Mouse (Mus musculus) forebrain, embryonic 12.5 days (tissue): ENCODE measurements around the gene Coro2b. TPM values are rescaled to one million over a fixed set of nuclear protein-coding genes. Genes with fewer than 3 reads are reported as not detected.

Experiments used
- ATAC-seq: fragments of 200-750 bp; cut with Nextera tagmentation; 2 replicates; pipeline ENCODE4 v1.8.0; 2017; ENCODE audit warnings: moderate TSS enrichment; ENCODE audit not compliant: low FRiP score
- H3K27ac ChIP-seq: fragments of 300-500 bp; sonication (generic); 2 replicates; pipeline ENCODE4 v1.5.1; 2016; ENCODE audit warnings: mild to moderate bottlenecking
- H3K27me3 ChIP-seq: fragments of 300-500 bp; sonication (generic); 2 replicates; pipeline ENCODE4 v1.6.1; 2016; ENCODE audit warnings: mild to moderate bottlenecking
- H3K36me3 ChIP-seq: fragments of 300-500 bp; sonication (generic); replicated peaks from 2 replicates; pipeline ENCODE4 v1.6.1; 2016; ENCODE audit warnings: mild to moderate bottlenecking
- H3K4me1 ChIP-seq: fragments of 300-500 bp; sonication (generic); 2 replicates; pipeline ENCODE4 v1.6.1; 2016
- H3K4me2 ChIP-seq: fragments of 300-500 bp; sonication (generic); 2 replicates; pipeline ENCODE4 v1.6.1; 2016; ENCODE audit warnings: mild to moderate bottlenecking, moderate library complexity
- H3K4me3 ChIP-seq: fragments of 300-500 bp; sonication (generic); replicated peaks from 2 replicates; pipeline ENCODE4 v1.5.1; 2016; ENCODE audit warnings: mild to moderate bottlenecking
- H3K9ac ChIP-seq: fragments of 300-500 bp; sonication (generic); 2 replicates; pipeline ENCODE4 v1.6.1; 2016; ENCODE audit warnings: mild to moderate bottlenecking
- H3K9me3 ChIP-seq: fragments of 300-500 bp; sonication (generic); 2 replicates; pipeline ENCODE4 v1.6.1; 2016
- WGBS: fragments of 180-500 bp; shearing (Covaris S2); methylation state at CpG from one replicate; pipeline ENCODE4 v1.1.7; 2016; 5-methylcytosine and 5-hydroxymethylcytosine counted together
- polyA plus RNA-seq: library from polyadenylated mRNA; unstranded; fragments of >200 nt; fragmentation: Nextera tagmentation; extraction: Ambion mirVana; gene quantifications from 2 replicates; pipeline ENCODE4 v1.2.1, GENCODE M21; 2016

The Coro2b gene
- polyA plus RNA-seq, 1 experiment from 2014 or later, result 38.1 TPM

- ATAC-seq, result no peak
- WGBS, result 78% methylated on average over 6 of the region's 6 CpGs
- H3K9ac ChIP-seq, result no peak overlapping the region
Observed at GRCm38 (mm10) chr9:62370648-62371280, 166.1 kb downstream of the Coro2b start.

GRCm38 (mm10) chr9:62370186-62370585, 166.7 kb downstream of the Coro2b start:
- Histone ChIP-seq H3K27me3 (no peaks in the 10 kb centered on the region), H3K4me3 (no peak overlapping the region), H3K9me3 (no peaks in the 10 kb centered on the region), H3K27ac (0 out of 2 replicates have a peak overlapping the region, but pooled peaks have one; percentile 1), H3K4me2 (no peak overlapping the region), H3K36me3 (peaks cover 42% of the 10 kb centered on the region), H3K4me1 (peaks cover 56% of the 10 kb centered on the region), H3K9ac (no peak overlapping the region)
- no peak for ATAC-seq
- 83% methylated on average over 9 of the region's 9 CpGs for WGBS

More at GRCm38 (mm10) chr9:62370648-62371280, 166.1 kb downstream of the Coro2b start:
- no peak overlapping the region for H3K4me3 ChIP-seq
- H3K4me2 ChIP-seq, result no peak overlapping the region
- peaks cover 48% of the 10 kb centered on the region for H3K36me3 ChIP-seq
- H3K9me3 ChIP-seq, result no peaks in the 10 kb centered on the region
- H3K27me3 ChIP-seq, result no peaks in the 10 kb centered on the region
- peaks cover 50% of the 10 kb centered on the region for H3K4me1 ChIP-seq
- no peak overlapping the region for H3K27ac ChIP-seq

Other genes starting within 250 kb of the Coro2b start
- gene Anp32a, start 195.8 kb downstream of the Coro2b start, polyA plus RNA-seq, result 203 and 223 TPM in 2 replicates
- gene Itga11, start 140.8 kb upstream of the Coro2b start, polyA plus RNA-seq, result 3.6 and 4.0 TPM in 2 replicates